Mouse (Mus musculus) liver, embryonic 14.5 days (tissue): ENCODE measurements around the gene Slc9a8.

ENCODE experiments used
- CTCF ChIP-seq: IDR thresholded peaks from 2 replicates; pipeline ENCODE4 v1.5.1; 2016; ENCODE audit warnings: antibody characterized with exemption, low read depth, control low read depth
- EP300 ChIP-seq: IDR thresholded peaks from 2 replicates; pipeline ENCODE4 v1.6.1; 2016; ENCODE audit warnings: antibody characterized with exemption, low read depth

DNA sequence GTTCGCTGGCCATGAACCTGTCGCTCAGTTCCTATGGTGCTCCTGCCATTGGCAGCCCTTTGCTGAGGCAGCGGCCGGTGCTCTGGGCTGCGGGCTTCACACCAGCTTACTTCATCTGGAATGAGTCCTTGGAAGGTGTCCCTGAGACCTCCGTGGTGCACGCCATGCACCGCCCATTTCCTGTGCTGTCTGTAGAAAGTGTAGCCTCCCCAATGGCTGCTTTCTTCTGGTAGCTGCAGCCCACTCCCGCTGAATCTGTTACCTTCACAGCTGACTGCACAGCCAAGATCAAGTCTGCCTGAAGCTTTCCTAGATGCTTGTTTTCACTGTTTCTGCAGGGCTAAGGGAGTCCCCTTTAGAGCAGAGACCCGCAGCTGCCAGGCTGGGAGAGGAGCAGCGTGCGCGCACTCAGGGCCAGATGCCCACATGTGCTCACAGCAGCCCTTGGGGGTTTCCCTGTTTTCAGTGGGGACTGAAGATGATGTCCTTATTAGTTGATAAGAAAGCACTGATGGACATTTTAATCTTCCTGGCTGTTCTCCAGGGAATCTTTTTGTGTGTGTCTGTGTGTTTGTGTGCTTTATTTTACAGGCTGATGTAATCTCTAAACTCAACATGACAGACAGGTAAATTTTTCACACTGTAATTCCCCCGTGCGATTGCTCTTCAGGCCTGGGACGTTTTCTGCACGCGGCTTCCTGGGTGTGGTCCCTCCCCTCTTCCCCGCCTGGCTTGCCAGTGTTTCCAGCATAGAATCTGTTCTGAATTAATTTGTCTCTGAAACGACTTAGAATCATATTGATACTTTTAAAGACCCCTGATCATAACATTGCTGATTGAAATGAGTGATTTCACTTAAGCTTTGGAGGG lies 24.6 kb downstream of the Slc9a8 start:
- no peak for TF ChIP-seq CTCF
- TF ChIP-seq EP300: no peak
